Mouse (Mus musculus) heart, postnatal 36 days (tissue): ENCODE measurements around the gene AC131692.1. TPM values are rescaled to one million over a fixed set of nuclear protein-coding genes. Genes with fewer than 3 reads are reported as not detected.
A peak's percentile ranks its signal among the peaks of the same experiment; 100 is the strongest.

Experiments
- DNase-seq, 2 experiments: peaks; one replicate each; pipeline ENCODE4 v3.0.0; 2021 to 2022
- intact Hi-C: fragments of 180-260 bp; cut with DNase I; formaldehyde crosslinking; loops from one replicate; pipeline ENCODE4 v1.15.1; 2025
- total RNA-seq, 2 experiments: library from RNA; stranded (reverse); gene quantifications; 2 replicates each; pipeline ENCODE4 v1.2.3; 2021

AC131692.1 gene
- total RNA-seq, 2 experiments from 2014 or later, result not detected

GRCm38 (mm10) chr19:6067011-6067723 lies 27.1 kb upstream of the AC131692.1 start:
- intact Hi-C loops, result no loop called here
- DNase-seq, result peak; percentile 69 to 78

GRCm38 (mm10) chr19:6067724-6068415 lies 26.3 kb upstream of the AC131692.1 start, which contains the start of gene Tm7sf2:
Gene Tm7sf2 (minus strand): TSS chr19:6068373.
- peak; percentile 87 for DNase-seq
- intact Hi-C loops, result no loop called here

- intact Hi-C loops, result no loop called here
These were observed 25.3 kb upstream of the AC131692.1 start for GRCm38 (mm10) chr19:6068951-6069350.

GRCm38 (mm10) chr19:6069851-6070250 lies 24.4 kb upstream of the AC131692.1 start:
- DNase-seq, result no peak
- intact Hi-C loops, result no loop called here

More at GRCm38 (mm10) chr19:6068951-6069350, 25.3 kb upstream of the AC131692.1 start:
- DNase-seq, result no peak

GRCm38 (mm10) chr19:6070571-6071250 lies 23.5 kb upstream of the AC131692.1 start:
- DNase-seq, result no peak
- intact Hi-C loops, result no loop called here

GRCm38 (mm10) chr19:6071261-6071660 lies 23.0 kb upstream of the AC131692.1 start:
- no peak for DNase-seq
- intact Hi-C loops, result no loop called here

- intact Hi-C loops, result no loop called here
- no peak for DNase-seq
These were observed 20.3 kb upstream of the AC131692.1 start for GRCm38 (mm10) chr19:6073889-6074288.

- intact Hi-C loops, result loop anchor here (5.0 kb wide), 1 partner anchor 256 kb away; the partner anchor contains the start of gene Men1
- DNase-seq, result peak; percentile 86 to 87
These were observed 17.4 kb upstream of the AC131692.1 start, which contains the start of gene Vps51 for GRCm38 (mm10) chr19:6076564-6077393. Gene Vps51 (minus strand): TSS chr19:6077231.

- DNase-seq, result no peak
- intact Hi-C loops, result loop anchor here (5.0 kb wide), 1 partner anchor 252 kb away; the partner anchor contains the start of gene Men1
These were observed 14.2 kb upstream of the AC131692.1 start, which contains the start of gene Tmem262 for GRCm38 (mm10) chr19:6079983-6080480. Gene Tmem262 (plus strand): TSS chr19:6080033.

- intact Hi-C loops, result no loop called here
- DNase-seq, result no peak
These were observed 12.1 kb upstream of the AC131692.1 start, which contains the start of gene Gm28374 for GRCm38 (mm10) chr19:6082156-6082555. Gene Gm28374 (minus strand): TSS chr19:6082256.

GRCm38 (mm10) chr19:6084478-6085248 lies 9.6 kb upstream of the AC131692.1 start, which contains the start of the genes Zfpl1 and Cdca5:
Gene Zfpl1 (minus strand): TSS chr19:6084956.
Gene Cdca5 (plus strand): TSS chr19:6084983.
- intact Hi-C loops, result loop anchor here (1.0 kb wide), 1 partner anchor 27 kb away; the partner anchor contains the start of genes Fau and Mrpl49
- peak; percentile 95 to 98 for DNase-seq

GRCm38 (mm10) chr19:6085417-6085879 lies 8.8 kb upstream of the AC131692.1 start:
- no peak for DNase-seq
- intact Hi-C loops, result no loop called here

GRCm38 (mm10) chr19:6088841-6089240 lies 5.4 kb upstream of the AC131692.1 start:
- no peak for DNase-seq
- intact Hi-C loops, result no loop called here

GRCm38 (mm10) chr19:6097847-6098246 lies 3.6 kb downstream of the AC131692.1 start:
- intact Hi-C loops, result no loop called here
- no peak for DNase-seq

GRCm38 (mm10) chr19:6101186-6101585 lies 7.0 kb downstream of the AC131692.1 start:
- DNase-seq, result no peak
- intact Hi-C loops, result no loop called here

- no peak for DNase-seq
These were observed 8.1 kb downstream of the AC131692.1 start for GRCm38 (mm10) chr19:6102169-6102853.

GRCm38 (mm10) chr19:6104476-6104875 lies 10.3 kb downstream of the AC131692.1 start:
- intact Hi-C loops, result no loop called here
- no peak for DNase-seq

More at GRCm38 (mm10) chr19:6102169-6102853, 8.1 kb downstream of the AC131692.1 start:
- intact Hi-C loops, result no loop called here

- intact Hi-C loops, result no loop called here
- DNase-seq, result no peak
These were observed 11.4 kb downstream of the AC131692.1 start, which contains the start of gene Naaladl1 for GRCm38 (mm10) chr19:6105586-6105985. Gene Naaladl1 (plus strand): TSS chr19:6105782.
